Mouse (Mus musculus): Measurements from ENCODE around the gene Stap2.
A peak's percentile ranks its signal among the peaks of the same experiment; 100 is the strongest.

Stap2 gene

GRCm38 (mm10) chr17:56024476-56024875 is 19.1 kb upstream of the Stap2 start:
- DNase-seq: peak in 1 of 2 experiments; percentile 17

- peak; percentile 56 to 58 for DNase-seq
These were observed 18.0 kb upstream of the Stap2 start for GRCm38 (mm10) chr17:56023386-56023785.

- no peak for DNase-seq
These were observed 17.6 kb upstream of the Stap2 start for GRCm38 (mm10) chr17:56022989-56023290.

GRCm38 (mm10) chr17:56022131-56022988 is 17.0 kb upstream of the Stap2 start:
- DNase-seq: peak in 1 of 2 experiments; percentile 24

- peak in 1 of 2 experiments; percentile 19 for DNase-seq
These were observed 16.0 kb upstream of the Stap2 start for GRCm38 (mm10) chr17:56021161-56021910.

- no peak for DNase-seq
These were observed 15.2 kb upstream of the Stap2 start for GRCm38 (mm10) chr17:56020400-56021084.

GRCm38 (mm10) chr17:56018347-56019131 is 13.2 kb upstream of the Stap2 start:
- DNase-seq: peak; percentile 49 to 54

- no peak for DNase-seq
These were observed 12.5 kb upstream of the Stap2 start for GRCm38 (mm10) chr17:56017848-56018247.

GRCm38 (mm10) chr17:56016793-56017785 is 11.7 kb upstream of the Stap2 start:
- DNase-seq: no peak

- DNase-seq: no peak
These were observed 11.0 kb upstream of the Stap2 start for GRCm38 (mm10) chr17:56016382-56016781.

- no peak for DNase-seq
These were observed 9.9 kb upstream of the Stap2 start for GRCm38 (mm10) chr17:56015293-56015692.

- no peak for DNase-seq
These were observed 6.1 kb upstream of the Stap2 start for GRCm38 (mm10) chr17:56011441-56011840.

- DNase-seq: peak; percentile 75 to 88
These were observed 5.3 kb upstream of the Stap2 start for GRCm38 (mm10) chr17:56010681-56011080.

GRCm38 (mm10) chr17:56010255-56010654 is 4.9 kb upstream of the Stap2 start:
- DNase-seq: no peak

- DNase-seq: no peak
These were observed 4.5 kb upstream of the Stap2 start for GRCm38 (mm10) chr17:56009962-56010240.

- peak; percentile 93 to 94 for DNase-seq
These were observed 3.9 kb upstream of the Stap2 start for GRCm38 (mm10) chr17:56009088-56009961.

GRCm38 (mm10) chr17:56008356-56009087 is 3.1 kb upstream of the Stap2 start:
- peak; percentile 95 to 96 for DNase-seq

GRCm38 (mm10) chr17:56007444-56008355 is 2.3 kb upstream of the Stap2 start:
- no peak for DNase-seq

- no peak for DNase-seq
These were observed 1.6 kb upstream of the Stap2 start for GRCm38 (mm10) chr17:56006956-56007355.
